Mouse (Mus musculus) lung, embryonic 15.5 days (tissue): Measurements from ENCODE around the gene Acox3. TPM values are rescaled to one million over a fixed set of nuclear protein-coding genes. Genes with fewer than 3 reads are reported as not detected.

Source experiments
- ATAC-seq: fragments of 200-750 bp; cut with Nextera tagmentation; 2 replicates; pipeline ENCODE4 v1.8.0; 2017; ENCODE audit warnings: moderate number of reproducible peaks, borderline replicate concordance; ENCODE audit not compliant: low FRiP score, low TSS enrichment; ENCODE audit errors: extremely low read depth
- H3K27ac ChIP-seq: fragments of 300-500 bp; sonication (generic); 2 replicates; pipeline ENCODE4 v1.5.1; 2015; ENCODE audit warnings: moderate library complexity, mild to moderate bottlenecking, inconsistent platforms
- H3K27me3 ChIP-seq: fragments of 300-500 bp; sonication (generic); 2 replicates; pipeline ENCODE4 v1.6.1; 2015; ENCODE audit warnings: inconsistent platforms
- H3K36me3 ChIP-seq: fragments of 300-500 bp; sonication (generic); 2 replicates; pipeline ENCODE4 v1.6.1; 2015; ENCODE audit warnings: inconsistent platforms
- H3K4me1 ChIP-seq: fragments of 300-500 bp; sonication (generic); 2 replicates; pipeline ENCODE4 v1.6.1; 2015; ENCODE audit warnings: inconsistent platforms
- H3K4me2 ChIP-seq: fragments of 300-500 bp; sonication (generic); 2 replicates; pipeline ENCODE4 v1.6.1; 2015; ENCODE audit warnings: inconsistent platforms, mild to moderate bottlenecking, moderate library complexity
- H3K4me3 ChIP-seq: fragments of 300-500 bp; sonication (generic); 2 replicates; pipeline ENCODE4 v1.5.1; 2015; ENCODE audit warnings: mild to moderate bottlenecking, inconsistent platforms
- H3K9ac ChIP-seq: fragments of 300-500 bp; sonication (generic); 2 replicates; pipeline ENCODE4 v1.6.1; 2015; ENCODE audit warnings: inconsistent platforms
- H3K9me3 ChIP-seq: fragments of 300-500 bp; sonication (generic); 2 replicates; pipeline ENCODE4 v1.6.1; 2016; ENCODE audit warnings: inconsistent platforms
- WGBS: fragments of 180-500 bp; shearing (Covaris S2); methylation state at CpG from one replicate; pipeline ENCODE4 v1.1.7; 2015; 5-methylcytosine and 5-hydroxymethylcytosine counted together
- polyA plus RNA-seq: library from polyadenylated mRNA; unstranded; fragments of >200 nt; fragmentation: Nextera tagmentation; extraction: Ambion mirVana; gene quantifications from 2 replicates; pipeline ENCODE4 v1.2.1, GENCODE M21; 2015

The Acox3 gene
- polyA plus RNA-seq, 1 experiment from 2014 or later, result 13.5 TPM

DNA sequence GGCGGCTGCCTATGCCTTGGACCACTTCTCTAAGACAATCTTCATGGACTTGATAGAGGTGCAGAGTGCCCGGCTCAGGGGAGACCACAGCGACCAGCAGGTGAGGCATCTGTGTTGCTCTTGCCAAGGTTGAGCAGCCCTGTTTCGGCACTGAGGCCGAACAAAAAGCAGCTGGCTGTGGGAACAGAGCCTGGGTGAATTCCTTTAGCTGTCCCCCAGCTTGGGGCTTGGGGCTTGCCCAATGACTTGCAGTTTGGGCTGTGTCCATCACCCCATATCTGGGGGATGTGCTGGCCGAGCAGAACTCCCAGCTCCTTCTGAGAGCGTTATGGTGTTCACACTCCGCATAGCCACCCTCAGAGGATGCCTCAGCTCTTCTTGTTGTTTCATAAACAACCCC lies 18.7 kb downstream of the Acox3 start:
- Histone ChIP-seq H3K27ac (no peak overlapping the region), H3K9ac (no peak overlapping the region), H3K9me3 (no peaks in the 10 kb centered on the region), H3K4me2 (no peak overlapping the region), H3K36me3 (peaks cover 11% of the 10 kb centered on the region; the same call in 1 of the 2 replicates), H3K4me1 (peaks cover 7% of the 10 kb centered on the region), H3K27me3 (no peaks in the 10 kb centered on the region), H3K4me3 (no peak overlapping the region)
- WGBS, result 83% methylated on average over 8 of the region's 8 CpGs
- ATAC-seq, result no peak

DNA sequence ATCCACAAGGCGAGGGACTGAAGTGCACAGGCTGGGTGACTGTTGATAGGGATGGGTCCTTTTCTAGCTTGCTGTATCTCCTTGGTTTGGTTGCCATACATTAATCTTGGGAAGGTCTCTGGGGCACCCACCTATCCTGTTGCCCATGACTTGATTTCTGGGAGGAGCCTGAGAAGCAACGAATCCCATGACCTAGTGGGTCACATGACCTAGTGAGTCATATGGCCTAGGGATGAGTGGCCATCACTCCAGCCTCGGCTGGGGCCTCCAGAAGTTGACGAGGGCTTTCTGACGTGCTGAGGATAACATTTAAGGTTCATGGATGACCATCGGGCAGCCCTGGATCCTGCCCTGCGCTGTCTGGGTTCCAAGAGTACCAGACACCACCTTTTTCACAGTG lies 22.5 kb downstream of the Acox3 start:
- no peak overlapping the region for H3K9ac ChIP-seq
- H3K4me1 ChIP-seq, result peaks cover 26% of the 10 kb centered on the region
- H3K4me2 ChIP-seq, result no peak overlapping the region
- no peaks in the 10 kb centered on the region for H3K9me3 ChIP-seq
- no peak overlapping the region for H3K4me3 ChIP-seq
- 75% methylated on average over 7 of the region's 7 CpGs for WGBS
- H3K27me3 ChIP-seq, result no peaks in the 10 kb centered on the region
- H3K36me3 ChIP-seq, result peaks cover 1% of the 10 kb centered on the region; the same call in 1 of the 2 replicates
- H3K27ac ChIP-seq, result no peak overlapping the region
- no peak for ATAC-seq

DNA sequence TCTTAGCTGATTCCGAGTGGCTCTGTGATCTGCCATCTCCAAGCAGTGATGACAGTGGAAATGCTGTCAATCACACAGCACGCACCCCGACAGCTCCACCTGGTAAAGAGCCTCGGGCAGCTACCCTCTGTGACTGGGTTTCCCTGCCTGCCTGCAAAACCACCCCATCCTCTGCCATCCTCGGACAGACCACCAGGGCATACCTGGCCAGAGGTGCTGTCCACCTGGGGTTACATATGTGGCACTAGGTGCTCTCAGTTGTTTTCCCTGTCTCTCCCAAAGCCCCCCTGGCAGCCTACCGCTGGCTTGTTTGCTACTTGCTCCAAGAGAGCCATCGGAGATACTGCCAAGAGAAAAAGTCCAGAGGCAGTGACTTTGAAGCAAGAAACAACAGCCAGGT lies 24.0 kb downstream of the Acox3 start:
- no peak overlapping the region for H3K4me2 ChIP-seq
- WGBS, result 83% methylated on average over 7 of the region's 7 CpGs
- no peak for ATAC-seq

DNA sequence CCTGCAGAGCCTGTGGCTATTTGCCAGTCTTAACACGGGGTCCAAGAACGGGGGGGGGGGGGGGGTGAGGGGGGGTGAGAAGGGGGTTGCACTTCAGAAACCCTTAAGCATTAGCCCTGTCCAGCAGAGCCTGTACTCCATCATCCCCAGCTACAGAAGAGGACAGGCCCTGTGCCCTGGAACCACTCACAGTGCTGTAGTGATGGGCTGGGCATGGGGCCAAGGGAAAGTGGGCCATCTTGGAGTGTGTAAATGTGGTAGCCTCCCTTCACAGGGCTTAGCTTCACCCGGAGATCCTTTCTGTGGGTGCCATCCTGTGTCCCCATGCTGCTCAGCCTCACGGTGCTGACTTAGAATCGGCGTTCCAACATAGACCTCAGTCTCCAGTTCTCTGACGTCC lies 24.9 kb downstream of the Acox3 start:
- peak; percentile 33; the same call in 1 of the 2 replicates for ATAC-seq
- Histone ChIP-seq H3K27ac (no peak overlapping the region), H3K4me1 (peaks cover 35% of the 10 kb centered on the region), H3K27me3 (no peaks in the 10 kb centered on the region), H3K9ac (no peak overlapping the region), H3K4me2 (no peak overlapping the region), H3K4me3 (no peak overlapping the region), H3K36me3 (no peaks in the 10 kb centered on the region), H3K9me3 (no peaks in the 10 kb centered on the region)
- 65% methylated on average over 6 of the region's 7 CpGs for WGBS

More for the DNA sequence above, 24.0 kb downstream of the Acox3 start:
- H3K27me3 ChIP-seq, result no peaks in the 10 kb centered on the region
- H3K9me3 ChIP-seq, result no peaks in the 10 kb centered on the region
- peaks cover 32% of the 10 kb centered on the region for H3K4me1 ChIP-seq
- no peak overlapping the region for H3K4me3 ChIP-seq
- H3K36me3 ChIP-seq, result no peaks in the 10 kb centered on the region
- no peak overlapping the region for H3K27ac ChIP-seq
- no peak overlapping the region for H3K9ac ChIP-seq

DNA sequence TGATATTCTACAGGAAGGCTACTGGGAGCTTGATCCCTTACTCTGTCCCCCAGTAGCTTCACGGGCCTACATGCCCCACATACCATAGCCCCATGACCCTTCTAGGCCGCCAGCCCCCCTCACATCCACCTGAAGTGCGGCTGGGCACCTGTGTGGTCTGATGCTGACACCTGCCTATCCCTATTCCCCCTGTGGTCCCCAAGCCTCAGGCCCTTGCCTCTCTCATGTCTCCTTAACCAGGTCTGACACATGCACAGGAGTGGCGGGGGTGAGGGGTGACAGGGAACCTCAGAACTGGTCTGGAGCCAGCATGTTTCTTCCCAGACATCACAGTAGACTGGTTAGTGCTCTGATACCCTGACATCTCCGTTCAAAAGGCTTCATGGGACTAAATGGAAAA lies 25.7 kb downstream of the Acox3 start:
- H3K9me3 ChIP-seq, result no peaks in the 10 kb centered on the region
- no peak for ATAC-seq
- 66% methylated on average over 5 of the region's 5 CpGs for WGBS

DNA sequence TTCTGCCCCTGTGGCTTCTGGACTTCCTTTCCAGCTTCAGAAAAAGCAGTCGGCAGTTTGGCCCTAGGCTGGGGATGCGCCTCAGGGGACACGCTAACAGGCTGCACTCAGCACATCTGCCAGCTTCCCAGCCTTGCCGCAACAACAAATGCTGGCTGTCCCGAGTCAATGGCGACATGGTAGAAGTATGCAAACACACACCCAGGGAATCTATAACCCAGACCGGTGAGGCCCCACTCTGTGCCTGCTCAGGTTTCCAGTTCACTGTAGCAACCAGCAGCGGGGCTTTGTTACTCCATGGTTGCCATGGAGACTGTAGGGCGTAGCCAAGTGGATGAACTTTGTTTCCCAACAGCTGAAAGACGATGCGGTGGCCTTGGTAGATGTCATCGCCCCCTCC lies 26.5 kb downstream of the Acox3 start:
- Histone ChIP-seq H3K27me3 (no peaks in the 10 kb centered on the region), H3K4me1 (peaks cover 35% of the 10 kb centered on the region), H3K36me3 (no peaks in the 10 kb centered on the region), H3K9me3 (no peaks in the 10 kb centered on the region), H3K9ac (no peak overlapping the region), H3K27ac (no peak overlapping the region), H3K4me3 (no peak overlapping the region), H3K4me2 (no peak overlapping the region)
- WGBS, result 22% methylated on average over 12 of the region's 12 CpGs
- ATAC-seq, result no peak; the same call in 1 of the 2 replicates

More for the DNA sequence above, 25.7 kb downstream of the Acox3 start:
- Histone ChIP-seq H3K4me2 (no peak overlapping the region), H3K4me3 (no peak overlapping the region), H3K27ac (no peak overlapping the region), H3K9ac (no peak overlapping the region), H3K27me3 (no peaks in the 10 kb centered on the region), H3K4me1 (peaks cover 35% of the 10 kb centered on the region), H3K36me3 (no peaks in the 10 kb centered on the region)

DNA sequence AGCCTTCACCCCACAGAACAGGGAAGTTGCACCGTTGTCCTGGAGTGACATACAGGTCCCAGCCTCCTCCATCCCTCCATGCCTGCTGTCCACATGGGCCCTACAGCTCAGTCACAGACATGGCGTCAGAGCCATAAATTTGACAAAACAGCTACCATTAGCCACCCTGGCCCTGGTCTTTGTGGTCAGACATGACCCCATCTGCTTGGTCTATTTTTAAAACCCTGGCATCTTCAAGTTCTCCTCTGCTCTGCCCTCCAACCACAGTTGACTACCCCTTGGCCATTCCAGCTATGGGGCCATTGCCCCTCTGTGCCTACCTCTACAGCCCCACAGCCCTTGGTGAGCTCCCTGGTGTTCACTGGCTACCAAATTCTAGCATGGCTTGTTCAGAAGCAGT lies 27.1 kb downstream of the Acox3 start:
- peaks cover 35% of the 10 kb centered on the region for H3K4me1 ChIP-seq
- 75% methylated on average over 2 of the region's 2 CpGs for WGBS
- no peak for ATAC-seq
- H3K36me3 ChIP-seq, result no peaks in the 10 kb centered on the region
- H3K4me2 ChIP-seq, result no peak overlapping the region
- no peaks in the 10 kb centered on the region for H3K9me3 ChIP-seq
- H3K4me3 ChIP-seq, result no peak overlapping the region
- no peak overlapping the region for H3K27ac ChIP-seq
- H3K27me3 ChIP-seq, result no peaks in the 10 kb centered on the region
- H3K9ac ChIP-seq, result no peak overlapping the region

DNA sequence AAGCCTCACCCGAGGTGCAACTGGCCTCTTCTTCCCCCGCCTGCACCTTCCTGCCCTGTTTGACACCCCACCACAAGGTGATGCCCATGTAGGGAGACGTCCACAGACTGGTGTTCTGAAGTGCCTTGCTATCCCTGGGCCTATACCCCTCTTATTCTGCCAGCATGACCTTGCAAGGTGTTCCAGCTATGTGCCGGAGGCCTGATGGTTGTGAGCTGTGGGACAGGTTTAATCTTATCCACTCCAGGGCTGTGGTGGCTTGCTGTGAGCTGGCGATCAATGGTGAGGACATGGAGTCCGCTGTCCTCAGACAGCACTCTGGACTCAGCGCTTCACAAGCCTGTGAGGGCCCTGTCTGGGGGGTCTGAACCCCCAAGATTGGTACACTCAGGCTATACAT lies 27.5 kb downstream of the Acox3 start:
- Histone ChIP-seq H3K4me1 (peaks cover 35% of the 10 kb centered on the region), H3K27me3 (no peaks in the 10 kb centered on the region), H3K36me3 (no peaks in the 10 kb centered on the region), H3K4me2 (no peak overlapping the region), H3K9me3 (no peaks in the 10 kb centered on the region), H3K4me3 (no peak overlapping the region), H3K27ac (no peak overlapping the region), H3K9ac (no peak overlapping the region)
- 90% methylated on average over 7 of the region's 7 CpGs for WGBS
- ATAC-seq, result no peak

DNA sequence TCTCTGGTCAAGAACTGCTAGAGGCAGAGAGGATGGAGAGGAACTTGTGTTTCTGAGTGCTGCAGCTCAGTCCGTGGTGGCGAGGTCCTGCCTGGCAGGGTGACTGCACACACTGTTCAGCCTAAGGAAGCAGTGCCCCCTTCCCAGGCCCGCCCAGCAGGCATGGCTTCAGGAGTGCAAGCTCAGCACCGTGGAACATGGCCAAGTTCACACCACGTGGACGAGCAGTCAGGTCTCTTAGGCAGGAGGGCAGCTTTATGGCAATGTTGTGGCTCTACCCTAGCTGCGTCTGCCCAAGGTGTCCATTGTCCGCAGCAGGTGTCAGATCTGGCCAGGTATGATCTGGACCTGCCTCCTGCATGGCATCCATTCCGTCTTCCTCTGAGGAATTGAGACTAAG lies 28.3 kb downstream of the Acox3 start:
- H3K4me1 ChIP-seq, result peaks cover 35% of the 10 kb centered on the region
- no peak overlapping the region for H3K4me2 ChIP-seq
- H3K9me3 ChIP-seq, result no peaks in the 10 kb centered on the region
- H3K9ac ChIP-seq, result no peak overlapping the region
- 73% methylated on average over 9 of the region's 9 CpGs for WGBS
- no peak overlapping the region for H3K27ac ChIP-seq
- ATAC-seq, result no peak
- no peaks in the 10 kb centered on the region for H3K27me3 ChIP-seq
- H3K4me3 ChIP-seq, result no peak overlapping the region
- no peaks in the 10 kb centered on the region for H3K36me3 ChIP-seq

DNA sequence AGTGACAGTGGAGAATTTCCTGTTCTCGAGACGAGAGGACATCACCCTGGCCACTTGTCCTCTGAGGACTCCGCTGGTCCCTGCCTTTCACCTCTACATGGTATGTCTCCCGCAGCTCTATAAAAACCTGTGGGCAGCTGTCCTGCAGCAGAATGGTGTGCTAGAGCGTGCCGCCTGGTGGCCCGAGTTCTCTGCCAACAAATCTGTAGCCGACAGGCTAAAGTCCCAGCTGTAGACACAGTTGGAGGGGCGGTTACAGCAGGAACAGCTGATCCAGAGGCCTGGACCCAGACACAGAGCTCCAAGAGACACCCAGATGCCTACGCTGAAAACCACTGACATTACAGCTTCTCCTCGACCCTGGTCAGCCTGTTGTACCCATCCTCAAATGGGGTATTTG lies 29.1 kb downstream of the Acox3 start:
- WGBS, result 69% methylated on average over 11 of the region's 11 CpGs
- ATAC-seq, result no peak
- H3K27ac ChIP-seq, result no peak overlapping the region
- H3K27me3 ChIP-seq, result no peaks in the 10 kb centered on the region
- H3K4me2 ChIP-seq, result no peak overlapping the region
- H3K4me1 ChIP-seq, result peaks cover 35% of the 10 kb centered on the region
- H3K9ac ChIP-seq, result no peak overlapping the region
- H3K4me3 ChIP-seq, result no peak overlapping the region
- H3K9me3 ChIP-seq, result no peaks in the 10 kb centered on the region
- H3K36me3 ChIP-seq, result no peaks in the 10 kb centered on the region

DNA sequence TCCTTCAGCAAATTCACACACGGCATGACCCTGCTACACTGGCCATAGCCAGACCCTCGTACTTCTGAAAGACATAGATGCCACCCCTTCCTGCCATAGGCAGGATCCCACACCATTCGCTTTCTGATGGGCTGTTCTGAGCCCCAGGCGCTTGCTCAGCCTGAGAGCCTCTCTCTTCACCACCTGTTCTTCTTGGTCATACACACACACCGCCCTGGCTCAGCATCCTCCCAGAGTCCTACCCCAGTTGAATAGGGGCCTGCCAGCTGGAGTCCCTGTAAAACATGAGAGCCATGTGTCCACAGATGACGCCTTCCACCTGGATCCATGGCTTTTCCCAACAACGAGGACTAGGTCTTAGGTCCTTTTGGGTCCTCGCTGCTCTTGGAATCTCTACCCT lies 29.9 kb downstream of the Acox3 start:
- Histone ChIP-seq H3K9me3 (no peaks in the 10 kb centered on the region), H3K4me1 (peaks cover 33% of the 10 kb centered on the region), H3K9ac (no peak overlapping the region), H3K4me3 (no peak overlapping the region), H3K36me3 (no peaks in the 10 kb centered on the region), H3K27ac (no peak overlapping the region), H3K4me2 (no peak overlapping the region), H3K27me3 (no peaks in the 10 kb centered on the region)
- no peak for ATAC-seq
- WGBS, result 77% methylated on average over 8 of the region's 8 CpGs

DNA sequence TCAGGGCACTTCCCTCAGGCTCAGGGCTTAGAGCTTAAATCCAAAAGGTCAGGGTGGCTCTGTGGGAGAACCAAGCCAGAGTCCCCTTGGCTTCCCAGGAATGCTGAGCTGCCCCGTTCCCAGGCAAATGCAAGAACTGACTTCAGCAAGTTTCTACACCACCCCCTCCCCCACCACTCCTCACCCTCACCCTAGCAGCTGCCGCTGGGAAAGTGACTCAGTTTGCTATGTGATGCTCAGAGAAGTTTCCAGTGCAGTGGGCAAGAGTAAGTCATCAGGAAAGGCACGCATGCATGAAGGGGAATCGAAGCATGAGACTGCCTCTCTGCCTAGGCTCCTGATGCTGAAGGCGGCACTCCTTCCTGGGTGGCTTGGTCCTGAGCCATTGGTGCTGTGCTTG lies 34.1 kb downstream of the Acox3 start:
- no peak for ATAC-seq
- no peak overlapping the region for H3K4me2 ChIP-seq
- 0 out of 2 replicates have a peak, but pooled peaks cover 6% of the 10 kb centered on the region for H3K4me1 ChIP-seq
- no peaks in the 10 kb centered on the region for H3K9me3 ChIP-seq
- no peak overlapping the region for H3K27ac ChIP-seq
- no peak overlapping the region for H3K4me3 ChIP-seq
- H3K27me3 ChIP-seq, result no peaks in the 10 kb centered on the region
- no peaks in the 10 kb centered on the region for H3K36me3 ChIP-seq
- 37% methylated on average over 5 of the region's 5 CpGs for WGBS
- H3K9ac ChIP-seq, result no peak overlapping the region

DNA sequence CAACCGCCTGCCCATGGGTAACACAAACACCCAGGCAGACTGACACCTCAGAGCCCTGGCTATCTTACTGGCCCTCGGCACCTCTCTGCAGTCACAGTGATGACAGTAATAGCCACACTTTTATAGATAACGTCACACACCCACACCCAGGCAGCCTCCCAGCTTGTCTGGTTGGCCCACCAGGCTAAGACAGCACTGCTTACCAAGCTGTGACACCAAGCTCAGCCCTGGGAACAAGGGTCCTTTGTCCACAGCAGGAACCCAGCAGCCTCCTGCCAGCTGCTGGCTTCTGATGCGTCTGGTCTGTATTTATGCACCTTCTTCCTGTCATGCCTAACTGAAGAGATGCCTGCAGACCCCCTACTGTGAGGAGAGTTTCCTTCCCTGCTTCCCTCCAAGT lies 38.3 kb downstream of the Acox3 start:
- Histone ChIP-seq H3K27ac (no peak overlapping the region), H3K4me2 (no peak overlapping the region), H3K9ac (no peak overlapping the region), H3K4me3 (no peak overlapping the region), H3K9me3 (no peaks in the 10 kb centered on the region), H3K4me1 (peaks cover 8% of the 10 kb centered on the region; the same call in 1 of the 2 replicates), H3K36me3 (no peaks in the 10 kb centered on the region), H3K27me3 (no peaks in the 10 kb centered on the region)
- WGBS, result 25% methylated on average over 4 of the region's 4 CpGs
- ATAC-seq, result no peak
